Comparison of ENCODE assay signal across 7 mouse cellular contexts in genomic region chr3:40800373-40800823, GRCm38 (mm10). TPM values are rescaled to one million over a fixed set of nuclear protein-coding genes. Genes with fewer than 3 reads are reported as not detected.
A peak's percentile ranks its signal among the peaks of the same experiment; 100 is the strongest.
DNase-seq lines count a peak whose midpoint lies in the region; ATAC-seq and TF ChIP-seq lines count a peak whose summit lies in the region.

No protein-coding gene starts in this region.

- TF ChIP-seq POLR2A in cortical plate, adult 2 months (IDR thresholded peaks at IDR 0.05; ENCODE audit: extremely low read depth, insufficient read depth, low read length), result no peak

- H3K4me2 ChIP-seq in heart, postnatal 0 days (ENCODE audit: low read depth, low read length), result peak overlapping the region; percentile 87

- no peak overlapping the region for H3K27ac ChIP-seq in cortical plate, adult 2 months (ENCODE audit: insufficient read depth, low read length)
- peak overlapping the region; percentile 63 for H3K27ac ChIP-seq in heart, postnatal 0 days (ENCODE audit: low read depth)

- H3K79me3 ChIP-seq in C2C12 (ENCODE audit: low read depth), result peaks cover 48% of the 10 kb centered on the region

- H3K4me3 ChIP-seq in C2C12 (ENCODE audit: insufficient read depth, poor library complexity, severe bottlenecking), result peak overlapping the region; percentile 89
- peak overlapping the region; percentile 96 for H3K4me3 ChIP-seq in E14TG2a.4 (replicated peaks; ENCODE audit: low read length)
- peak overlapping the region; percentile 89 for H3K4me3 ChIP-seq in cortical plate, adult 2 months (ENCODE audit: insufficient read depth, low read length)
- peak overlapping the region; percentile 92 for H3K4me3 ChIP-seq in heart, postnatal 0 days (ENCODE audit: low read depth, low read length)
- H3K4me3 ChIP-seq in megakaryocyte, embryonic 14.5 days (replicated peaks), result peak overlapping the region; percentile 100

- TF ChIP-seq EP300 in heart, postnatal 0 days (IDR thresholded peaks at IDR 0.05; ENCODE audit: low read depth), result no peak

- WGBS in heart, postnatal 0 days, result under 1% methylated on average over 34 of the region's 37 CpGs

- H3K4me1 ChIP-seq in E14TG2a.4 (replicated peaks; ENCODE audit: low read depth, low read length), result peaks cover 26% of the 10 kb centered on the region
- no peaks in the 10 kb centered on the region for H3K4me1 ChIP-seq in cortical plate, adult 2 months (ENCODE audit: control insufficient read depth, insufficient read depth, low read length)
- peaks cover 6% of the 10 kb centered on the region; the same call in 1 of the 2 replicates for H3K4me1 ChIP-seq in heart, postnatal 0 days (ENCODE audit: control insufficient read depth, insufficient read depth)
- H3K4me1 ChIP-seq in megakaryocyte, embryonic 14.5 days, result peaks cover 32% of the 10 kb centered on the region

- DNase-seq in heart, postnatal 0 days (ENCODE audit: low spot score), result peak; percentile 14
- DNase-seq in left cerebral cortex, adult 18-20 months (ENCODE audit: low spot score in 2 of 2), result peak; percentile 13 to 47
- DNase-seq in spleen, postnatal 10 days (ENCODE audit: low spot score in 2 of 2), result peak; percentile 77 to 79

- H3ac ChIP-seq in C2C12 (ENCODE audit: control insufficient read depth, insufficient read length, low read depth), result peak overlapping the region; percentile 88

- H3K79me2 ChIP-seq in C2C12 (ENCODE audit: control insufficient read depth, insufficient read depth), result peaks cover 55% of the 10 kb centered on the region

- H3K9ac ChIP-seq in heart, postnatal 0 days (replicated peaks; ENCODE audit: low read depth, low read length), result peak overlapping the region; percentile 77

- peaks cover 52% of the 10 kb centered on the region for H3K36me3 ChIP-seq in C2C12 (ENCODE audit: control insufficient read depth, insufficient read depth)
- peaks cover 38% of the 10 kb centered on the region for H3K36me3 ChIP-seq in E14TG2a.4 (ENCODE audit: insufficient read depth, low read length)
- peaks cover 7% of the 10 kb centered on the region for H3K36me3 ChIP-seq in heart, postnatal 0 days (replicated peaks; ENCODE audit: control insufficient read depth, insufficient read depth, low read length)
- H3K36me3 ChIP-seq in megakaryocyte, embryonic 14.5 days (replicated peaks; ENCODE audit: low read length), result peaks cover 30% of the 10 kb centered on the region

- no peaks in the 10 kb centered on the region for H3K9me3 ChIP-seq in E14TG2a.4 (ENCODE audit: low read length)
- no peaks in the 10 kb centered on the region for H3K9me3 ChIP-seq in heart, postnatal 0 days (replicated peaks; ENCODE audit: control insufficient read depth, low read length)
- H3K9me3 ChIP-seq in megakaryocyte, embryonic 14.5 days, result no peaks in the 10 kb centered on the region

- H3K27me3 ChIP-seq in C2C12 (ENCODE audit: control insufficient read depth, insufficient read depth, insufficient read length), result no peaks in the 10 kb centered on the region
- H3K27me3 ChIP-seq in E14TG2a.4 (ENCODE audit: insufficient read depth, low read length), result no peaks in the 10 kb centered on the region
- no peaks in the 10 kb centered on the region for H3K27me3 ChIP-seq in heart, postnatal 0 days (ENCODE audit: control insufficient read depth, insufficient read depth, low read length)
- H3K27me3 ChIP-seq in megakaryocyte, embryonic 14.5 days (replicated peaks), result no peaks in the 10 kb centered on the region

- ATAC-seq in heart, postnatal 0 days (ENCODE audit: insufficient read depth, low read depth), result peak; percentile 43

- TF ChIP-seq CTCF in C2C12 (IDR thresholded peaks at IDR 0.05; ENCODE audit: control insufficient read depth, insufficient read depth, insufficient read length), result no peak
- no peak for TF ChIP-seq CTCF in E14TG2a.4 (conservative IDR thresholded peaks at IDR 0.05; ENCODE audit: low read length)
- no peak for TF ChIP-seq CTCF in cortical plate, adult 2 months (IDR thresholded peaks at IDR 0.05; ENCODE audit: extremely low read depth, insufficient read depth, low read length)
- TF ChIP-seq CTCF in heart, postnatal 0 days (IDR thresholded peaks at IDR 0.05; ENCODE audit: low read depth), result no peak

TF ChIP-seq in C2C12, 6 proteins besides CTCF, POLR2A, EP300 and RAD21:
- TF ChIP-seq FOSL1 (IDR thresholded peaks at IDR 0.05; ENCODE audit: insufficient read depth, low read length, poor library complexity, severe bottlenecking) (no peak), CEBPB (IDR thresholded peaks at IDR 0.05; ENCODE audit: low read depth) (no peak), USF1 (IDR thresholded peaks at IDR 0.05; ENCODE audit: low read depth) (no peak), MAX (IDR thresholded peaks at IDR 0.05) (no peak), MYOG (IDR thresholded peaks at IDR 0.05; ENCODE audit: control insufficient read depth, extremely low read depth, insufficient read length) (no peak), MYOD1 (IDR thresholded peaks at IDR 0.05; ENCODE audit: control insufficient read depth, insufficient read length, low read depth) (no peak)
TF ChIP-seq in C2C12: peak in this region for 0.

RNA-seq across cellular contexts. Expression of gene Plk4, which starts 0.6 kb away (rescaled TPM):
- polyA plus RNA-seq in C2C12 (2012; fragmentation: generic; extraction: Trizol), result 15.7 TPM
- 2.9 and 3.3 TPM in 2 replicates for polyA plus RNA-seq in cortical plate, adult 2 months (2012; rRNA removed)
- 7.1 and 14.5 TPM in 2 replicates for total RNA-seq in heart, postnatal 0 days (2014; rRNA removed; ENCODE audit: low replicate concordance)
- polyA plus RNA-seq in heart, postnatal 0 days (2015; fragmentation: Nextera tagmentation; extraction: Ambion mirVana), result 10.2 and 11.6 TPM in 2 replicates
- 1 to 10 TPM; 4.3 to 5.3 TPM for total RNA-seq in left cerebral cortex, adult 18-20 months (2021)
- 4.1 TPM in 1 of 2 replicates, not detected in the other for polyA plus RNA-seq in megakaryocyte, embryonic 14.5 days (2012; ENCODE audit: insufficient read depth, low replicate concordance)

RNA-seq across cellular contexts. Expression of gene Mfsd8, which starts 46.3 kb away (rescaled TPM):
- 1.8 TPM for polyA plus RNA-seq in C2C12 (2012; fragmentation: generic; extraction: Trizol)
- polyA plus RNA-seq in cortical plate, adult 2 months (2012; rRNA removed), result 10.1 and 12.4 TPM in 2 replicates
- 18.6 and 21.1 TPM in 2 replicates for total RNA-seq in heart, postnatal 0 days (2014; rRNA removed; ENCODE audit: low replicate concordance)
- 7.1 and 7.7 TPM in 2 replicates for polyA plus RNA-seq in heart, postnatal 0 days (2015; fragmentation: Nextera tagmentation; extraction: Ambion mirVana)
- 10 to 100 TPM; 17.9 to 21.1 TPM for total RNA-seq in left cerebral cortex, adult 18-20 months (2021)
- polyA plus RNA-seq in megakaryocyte, embryonic 14.5 days (2012; ENCODE audit: insufficient read depth, low replicate concordance), result 0.73 TPM in 1 of 2 replicates, not detected in the other

RNA-seq across cellular contexts. Expression of gene Abhd18, which starts 46.4 kb away (rescaled TPM):
- 0.47 TPM for polyA plus RNA-seq in C2C12 (2012; fragmentation: generic; extraction: Trizol)
- polyA plus RNA-seq in cortical plate, adult 2 months (2012; rRNA removed), result 19.4 and 20.2 TPM in 2 replicates
- total RNA-seq in heart, postnatal 0 days (2014; rRNA removed; ENCODE audit: low replicate concordance), result 22.9 and 31.2 TPM in 2 replicates
- 24.5 and 33.6 TPM in 2 replicates for polyA plus RNA-seq in heart, postnatal 0 days (2015; fragmentation: Nextera tagmentation; extraction: Ambion mirVana)
- total RNA-seq in left cerebral cortex, adult 18-20 months (2021), result 10 to 100 TPM; 11.9 to 13.8 TPM
- polyA plus RNA-seq in megakaryocyte, embryonic 14.5 days (2012; ENCODE audit: insufficient read depth, low replicate concordance), result 0.51 and 1.7 TPM in 2 replicates

RNA-seq across cellular contexts. Expression of gene Hspa4l, which starts 56.1 kb away (rescaled TPM):
- 15.7 TPM for polyA plus RNA-seq in C2C12 (2012; fragmentation: generic; extraction: Trizol)
- 41.4 and 44.4 TPM in 2 replicates for polyA plus RNA-seq in cortical plate, adult 2 months (2012; rRNA removed)
- total RNA-seq in heart, postnatal 0 days (2014; rRNA removed; ENCODE audit: low replicate concordance), result 42.1 and 46.8 TPM in 2 replicates
- polyA plus RNA-seq in heart, postnatal 0 days (2015; fragmentation: Nextera tagmentation; extraction: Ambion mirVana), result 27.0 and 27.8 TPM in 2 replicates
- 100 to 1,000 TPM; 178 to 183 TPM for total RNA-seq in left cerebral cortex, adult 18-20 months (2021)
- 1.8 TPM in 1 of 2 replicates, not detected in the other for polyA plus RNA-seq in megakaryocyte, embryonic 14.5 days (2012; ENCODE audit: insufficient read depth, low replicate concordance)

Comparison
In these comparisons a context has a peak if more than half of its experiments do, and no peak if none do; other contexts are left out.
1. DNase-seq: peak in every context shown above with its lines; median percentile 78 in spleen, postnatal 10 days; 30 in left cerebral cortex, adult 18-20 months; 14 in heart, postnatal 0 days.